9 mouse cellular contexts compared by ENCODE assay signal in genomic region chr5:9111759-9112158, GRCm38 (mm10). TPM values are rescaled to one million over a fixed set of nuclear protein-coding genes. Genes with fewer than 3 reads are reported as not detected.
A peak's percentile ranks its signal among the peaks of the same experiment; 100 is the strongest.
DNase-seq lines count a peak whose midpoint lies in the region; ATAC-seq and TF ChIP-seq lines count a peak whose summit lies in the region.
"Had no signal": no experiment of that assay in that cellular context is flagged by ENCODE, and none has a peak within 500 bp of the region (broad histone marks: within the 10 kb centered on the region; RNA-seq: fewer than 3 reads in every experiment).

No protein-coding gene starts in this region.

- no peak overlapping the region for H3ac ChIP-seq in C2C12 (ENCODE audit: control insufficient read depth, insufficient read length, low read depth)

- no peaks in the 10 kb centered on the region for H3K79me3 ChIP-seq in C2C12 (ENCODE audit: low read depth)

- peak; percentile 76 for DNase-seq in NIH3T3 (ENCODE audit: low read depth)
- DNase-seq in embryo, embryonic 10 days (ENCODE audit: low spot score): peak; percentile 82
- peak; percentile 75 for DNase-seq in heart, embryonic 10.5 days (ENCODE audit: low spot score)
- peak; percentile 85 for DNase-seq in kidney, postnatal 0 days (ENCODE audit: low spot score)
- DNase-seq in lung, adult 2 months: peak; percentile 66
- DNase-seq in urinary bladder, postnatal 36 days (ENCODE audit: low spot score in 2 of 2): peak; percentile 15 to 36

- peak; percentile 36 for TF ChIP-seq CTCF in C2C12 (IDR thresholded peaks at IDR 0.05; ENCODE audit: control insufficient read depth, insufficient read depth, insufficient read length)
- TF ChIP-seq CTCF in kidney, postnatal 0 days (IDR thresholded peaks at IDR 0.05; ENCODE audit: low read depth): peak; percentile 88
- peak; percentile 84 for TF ChIP-seq CTCF in lung, adult 2 months (IDR thresholded peaks at IDR 0.05; ENCODE audit: insufficient read depth, low read length)

- no peaks in the 10 kb centered on the region for H3K9me3 ChIP-seq in heart, embryonic 10.5 days
- H3K9me3 ChIP-seq in kidney, postnatal 0 days (replicated peaks; ENCODE audit: low read length): no peaks in the 10 kb centered on the region
- H3K9me3 ChIP-seq: heart, embryonic 15.5 days had no signal

- WGBS in heart, embryonic 10.5 days: 15% methylated on average over 5 of the region's 5 CpGs
- WGBS in kidney, postnatal 0 days: 11% methylated on average over 5 of the region's 5 CpGs
- WGBS in lung, adult 2 months: 3% methylated on average over 5 of the region's 5 CpGs

- ATAC-seq in kidney, postnatal 0 days (replicated peaks; ENCODE audit: low FRiP score, low read depth): peak; percentile 79
- peak; percentile 78 for ATAC-seq in neutrophil, adult 5-6 weeks (ENCODE audit: extremely low read depth, insufficient number of reproducible peaks, low FRiP score, poor library complexity, severe bottlenecking)

- no peaks in the 10 kb centered on the region for H3K79me2 ChIP-seq in C2C12 (ENCODE audit: control insufficient read depth, insufficient read depth)

- H3K4me3 ChIP-seq in C2C12 (ENCODE audit: insufficient read depth, poor library complexity, severe bottlenecking): no peak overlapping the region
- no peak overlapping the region for H3K4me3 ChIP-seq in heart, embryonic 10.5 days
- H3K4me3 ChIP-seq in kidney, postnatal 0 days (replicated peaks; ENCODE audit: low read depth, low read length): no peak overlapping the region
- no peak overlapping the region for H3K4me3 ChIP-seq in lung, adult 2 months (replicated peaks; ENCODE audit: extremely low read depth, low read depth, low read length)
- H3K4me3 ChIP-seq: heart, embryonic 15.5 days had no signal

- H3K9ac ChIP-seq in kidney, postnatal 0 days (ENCODE audit: low read depth, low read length): no peak overlapping the region
- H3K9ac ChIP-seq: heart, embryonic 15.5 days had no signal

- no peak for TF ChIP-seq POLR2A in lung, adult 2 months (IDR thresholded peaks at IDR 0.05; ENCODE audit: borderline replicate concordance, extremely low read depth, low read depth, low read length)

- 0 out of 2 replicates have a peak, but pooled peaks cover 3% of the 10 kb centered on the region for H3K4me1 ChIP-seq in heart, embryonic 10.5 days
- H3K4me1 ChIP-seq in kidney, postnatal 0 days (replicated peaks; ENCODE audit: insufficient read depth, low read length): no peaks in the 10 kb centered on the region
- H3K4me1 ChIP-seq in lung, adult 2 months (ENCODE audit: control insufficient read depth, insufficient read depth, low read length): peaks cover 38% of the 10 kb centered on the region
- H3K4me1 ChIP-seq: heart, embryonic 15.5 days had no signal

- H3K27ac ChIP-seq in heart, embryonic 10.5 days: no peak overlapping the region
- no peak overlapping the region for H3K27ac ChIP-seq in kidney, postnatal 0 days
- H3K27ac ChIP-seq: heart, embryonic 15.5 days had no signal

- no peak overlapping the region for H3K4me2 ChIP-seq in kidney, postnatal 0 days (ENCODE audit: low read length)
- H3K4me2 ChIP-seq: heart, embryonic 15.5 days had no signal

- H3K27me3 ChIP-seq in C2C12 (ENCODE audit: control insufficient read depth, insufficient read depth, insufficient read length): no peaks in the 10 kb centered on the region
- no peaks in the 10 kb centered on the region for H3K27me3 ChIP-seq in heart, embryonic 10.5 days (ENCODE audit: insufficient read depth, poor library complexity, severe bottlenecking)
- no peaks in the 10 kb centered on the region for H3K27me3 ChIP-seq in kidney, postnatal 0 days (ENCODE audit: insufficient read depth, low read length)
- H3K27me3 ChIP-seq: heart, embryonic 15.5 days had no signal

- peaks cover 4% of the 10 kb centered on the region for H3K36me3 ChIP-seq in C2C12 (ENCODE audit: control insufficient read depth, insufficient read depth)
- H3K36me3 ChIP-seq in heart, embryonic 10.5 days: peaks cover under 1% of the 10 kb centered on the region; the same call in 1 of the 2 replicates
- H3K36me3 ChIP-seq in kidney, postnatal 0 days (ENCODE audit: insufficient read depth, low read length): no peaks in the 10 kb centered on the region
- H3K36me3 ChIP-seq: heart, embryonic 15.5 days had no signal

TF ChIP-seq in C2C12, 6 proteins besides CTCF, POLR2A, EP300 and RAD21:
- no peak for TF ChIP-seq FOSL1 (IDR thresholded peaks at IDR 0.05; ENCODE audit: insufficient read depth, low read length, poor library complexity, severe bottlenecking)
TF ChIP-seq in C2C12: peak in this region for 0.

RNA-seq across cellular contexts. Expression of gene Tmem243, which starts 11.3 kb away (rescaled TPM):
- polyA plus RNA-seq in C2C12 (2012; fragmentation: generic; extraction: Trizol): 5.5 TPM
- polyA plus RNA-seq in heart, embryonic 10.5 days (2016; fragmentation: Nextera tagmentation; extraction: Ambion mirVana): 11.5 and 13.2 TPM in 2 replicates
- polyA plus RNA-seq in kidney, postnatal 0 days (2015; fragmentation: Nextera tagmentation; extraction: Ambion mirVana): 47.5 and 50.4 TPM in 2 replicates
- 101 and 102 TPM in 2 replicates for polyA plus RNA-seq in lung, adult 2 months (2012; rRNA removed)
- 136 and 165 TPM in 2 replicates for total RNA-seq in neutrophil, adult 5-6 weeks (2017)

RNA-seq across cellular contexts. Expression of gene Dmtf1, which starts 49.8 kb away (rescaled TPM):
- 6.4 TPM for polyA plus RNA-seq in C2C12 (2012; fragmentation: generic; extraction: Trizol)
- polyA plus RNA-seq in heart, embryonic 10.5 days (2016; fragmentation: Nextera tagmentation; extraction: Ambion mirVana): 37.1 and 45.0 TPM in 2 replicates
- 25.1 and 26.0 TPM in 2 replicates for polyA plus RNA-seq in kidney, postnatal 0 days (2015; fragmentation: Nextera tagmentation; extraction: Ambion mirVana)
- polyA plus RNA-seq in lung, adult 2 months (2012; rRNA removed): 8.4 and 14.0 TPM in 2 replicates
- 128 and 147 TPM in 2 replicates for total RNA-seq in neutrophil, adult 5-6 weeks (2017)

Comparison
In these comparisons a context has a peak if more than half of its experiments do, and no peak if none do; other contexts are left out.
1. CTCF ChIP-seq: peak in every context shown above with its lines; median percentile 88 in kidney, postnatal 0 days; 84 in lung, adult 2 months; 36 in C2C12.
2. DNase-seq: peak in every context shown above with its lines; median percentile 85 in kidney, postnatal 0 days; 82 in embryo, embryonic 10 days; 76 in NIH3T3; 75 in heart, embryonic 10.5 days; 66 in lung, adult 2 months; 26 in urinary bladder, postnatal 36 days.